Mouse (Mus musculus) liver, embryonic 11.5 days (tissue): ENCODE results near the gene Mrps34. TPM values are rescaled to one million over a fixed set of nuclear protein-coding genes. Genes with fewer than 3 reads are reported as not detected.
A peak's percentile ranks its signal among the peaks of the same experiment; 100 is the strongest.

Experiments
- ATAC-seq: fragments of 200-750 bp; cut with Nextera tagmentation; replicated peaks from 2 replicates; pipeline ENCODE4 v1.8.0; 2017; ENCODE audit warnings: moderate number of reproducible peaks, mild to moderate bottlenecking, moderate TSS enrichment, moderate library complexity; ENCODE audit not compliant: low FRiP score
- DNase-seq: peaks from one replicate; pipeline ENCODE4 v3.0.0-alpha.2; 2017; ENCODE audit warnings: low spot score
- H3K27ac ChIP-seq: fragments of 300-500 bp; sonication (generic); 2 replicates; pipeline ENCODE4 v1.5.1; 2014; ENCODE audit warnings: mild to moderate bottlenecking, low read depth, low read length, control low read depth
- H3K27me3 ChIP-seq: fragments of 300-500 bp; sonication (generic); replicated peaks from 2 replicates; pipeline ENCODE4 v1.6.1; 2014; ENCODE audit warnings: low read length, mixed read lengths; ENCODE audit not compliant: control insufficient read depth, insufficient read depth
- H3K36me3 ChIP-seq: fragments of 300-500 bp; sonication (generic); 2 replicates; pipeline ENCODE4 v1.6.1; 2014; ENCODE audit warnings: mild to moderate bottlenecking, low read length, moderate library complexity, mixed read lengths; ENCODE audit not compliant: control insufficient read depth, insufficient read depth
- H3K4me1 ChIP-seq: fragments of 300-500 bp; sonication (generic); replicated peaks from 2 replicates; pipeline ENCODE4 v1.6.1; 2014; ENCODE audit warnings: low read length, mixed read lengths; ENCODE audit not compliant: control insufficient read depth, insufficient read depth
- H3K4me2 ChIP-seq: fragments of 300-500 bp; sonication (generic); 2 replicates; pipeline ENCODE4 v1.6.1; 2014; ENCODE audit warnings: mild to moderate bottlenecking, control low read depth, moderate library complexity
- H3K4me3 ChIP-seq: fragments of 300-500 bp; sonication (generic); 2 replicates; pipeline ENCODE4 v1.5.1; 2014; ENCODE audit warnings: low read depth, low read length, control low read depth
- H3K9ac ChIP-seq: fragments of 300-500 bp; sonication (generic); 2 replicates; pipeline ENCODE4 v1.6.1; 2014; ENCODE audit warnings: low read depth, low read length, control low read depth
- H3K9me3 ChIP-seq: fragments of 300-500 bp; sonication (generic); 2 replicates; pipeline ENCODE4 v1.6.1; 2016; ENCODE audit warnings: low read length, inconsistent platforms, mixed read lengths; ENCODE audit not compliant: control insufficient read depth
- WGBS: fragments of 180-500 bp; shearing (Covaris S2); extraction: QIAGEN DNeasy Blood & Tissue Kit; methylation state at CpG from one replicate; pipeline ENCODE4 v1.1.7; 2014; 5-methylcytosine and 5-hydroxymethylcytosine counted together
- polyA plus RNA-seq: library from polyadenylated mRNA; unstranded; fragments of >200 nt; fragmentation: Nextera tagmentation; extraction: Ambion mirVana; gene quantifications from 2 replicates; pipeline ENCODE4 v1.2.1, GENCODE M21; 2014

The Mrps34 gene
- polyA plus RNA-seq, 1 experiment from 2014 or later: 129 TPM

DNA sequence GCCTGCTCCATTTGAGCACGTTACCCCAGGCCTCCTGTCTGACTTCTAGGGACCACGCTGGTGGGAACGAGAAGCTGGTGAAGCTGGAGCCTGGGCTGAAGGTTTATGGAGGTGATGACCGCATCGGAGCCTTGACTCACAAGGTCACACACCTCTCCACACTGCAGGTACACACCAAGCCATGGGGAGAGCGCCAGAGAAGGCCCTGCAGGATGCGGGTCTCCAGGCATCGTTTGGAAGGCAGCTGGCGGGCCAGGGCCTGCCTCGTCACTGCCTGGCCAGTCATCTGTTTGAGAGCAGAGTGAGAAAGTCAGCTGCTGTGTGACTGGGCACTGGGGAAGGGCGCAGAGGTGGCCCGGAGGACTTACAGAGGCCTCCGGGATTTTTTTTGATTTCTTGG, 38.3 kb upstream of the Mrps34 start:
- DNase-seq (no peak), ATAC-seq (no peak)
- no peak overlapping the region for H3K4me3 ChIP-seq
- peaks cover 12% of the 10 kb centered on the region for H3K4me1 ChIP-seq
- H3K27me3 ChIP-seq: no peaks in the 10 kb centered on the region
- peaks cover 15% of the 10 kb centered on the region; the same call in 1 of the 2 replicates for H3K36me3 ChIP-seq
- WGBS: 85% methylated on average over 13 of the region's 13 CpGs
- H3K9ac ChIP-seq: no peak overlapping the region
- H3K4me2 ChIP-seq: no peak overlapping the region
- H3K9me3 ChIP-seq: no peaks in the 10 kb centered on the region
- H3K27ac ChIP-seq: no peak overlapping the region

DNA sequence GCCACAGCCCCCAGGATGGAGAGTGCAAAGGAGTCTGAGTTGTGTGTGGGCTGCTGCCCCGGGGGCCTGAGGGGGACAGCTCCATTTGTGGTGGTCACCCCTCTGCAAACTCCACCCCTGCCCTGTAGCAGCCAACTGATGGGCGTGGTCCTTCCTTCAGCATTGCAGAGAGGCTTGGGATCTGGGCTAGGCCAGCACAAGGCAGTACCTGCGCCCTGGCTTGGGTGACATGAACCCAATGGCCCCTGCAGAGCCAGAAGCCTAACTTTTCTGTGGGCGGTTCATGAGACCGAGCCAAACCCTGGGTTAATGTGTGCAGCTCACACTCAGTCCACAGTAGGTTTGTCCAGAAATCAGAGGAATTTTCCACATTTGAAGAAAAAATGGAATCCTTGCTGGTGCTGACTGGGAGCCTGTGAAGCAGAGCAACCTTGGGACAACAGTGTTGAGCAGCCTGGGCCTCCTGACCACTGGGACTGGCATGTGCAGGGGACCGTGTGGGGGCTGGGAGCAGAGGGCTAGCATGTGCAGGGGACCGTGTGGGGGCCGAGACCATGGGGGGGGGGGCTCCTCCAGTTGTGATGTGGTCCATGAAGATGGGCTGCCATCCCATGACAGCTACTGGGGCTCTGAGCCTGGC, 37.0 kb upstream of the Mrps34 start:
- Histone ChIP-seq H3K4me2 (no peak overlapping the region), H3K4me3 (no peak overlapping the region), H3K27me3 (no peaks in the 10 kb centered on the region), H3K9me3 (no peaks in the 10 kb centered on the region), H3K36me3 (peaks cover 12% of the 10 kb centered on the region; the same call in 1 of the 2 replicates), H3K27ac (no peak overlapping the region), H3K9ac (peak overlapping the region; percentile 3; the same call in 1 of the 2 replicates), H3K4me1 (peaks cover 12% of the 10 kb centered on the region)
- no peak for DNase-seq
- 82% methylated on average over 8 of the region's 8 CpGs for WGBS
- ATAC-seq: peak; percentile 33; the same call in 1 of the 2 replicates

DNA sequence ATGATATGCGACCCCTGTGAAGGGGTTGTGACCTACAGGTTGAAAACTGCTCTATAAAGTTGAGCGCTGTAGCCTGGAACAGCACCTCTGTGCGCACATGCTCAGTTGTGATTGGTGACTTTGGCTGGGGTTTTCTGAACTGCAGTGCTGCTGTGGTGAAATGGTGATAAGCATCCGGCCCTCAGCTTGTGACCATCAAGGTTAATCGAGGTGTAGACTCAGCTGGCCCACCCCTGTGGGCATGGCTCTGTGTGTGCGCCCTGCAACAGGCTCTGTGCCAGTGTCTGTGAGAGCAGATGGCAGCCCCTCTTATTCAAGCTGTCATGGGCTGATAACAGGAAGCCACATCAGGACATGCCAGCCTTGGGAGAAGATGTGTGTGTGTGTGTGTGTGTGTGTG, 35.9 kb upstream of the Mrps34 start:
- Histone ChIP-seq H3K36me3 (peaks cover 9% of the 10 kb centered on the region; the same call in 1 of the 2 replicates), H3K9ac (no peak overlapping the region), H3K4me1 (peaks cover 12% of the 10 kb centered on the region), H3K27me3 (no peaks in the 10 kb centered on the region), H3K4me3 (no peak overlapping the region), H3K4me2 (no peak overlapping the region), H3K9me3 (no peaks in the 10 kb centered on the region), H3K27ac (no peak overlapping the region)
- DNase-seq (no peak), ATAC-seq (peak; percentile 90)
- WGBS: 74% methylated on average over 6 of the region's 6 CpGs

GRCm38 (mm10) chr17:24860076-24860475, 34.8 kb upstream of the Mrps34 start:
- Histone ChIP-seq H3K4me1 (peaks cover 12% of the 10 kb centered on the region), H3K9ac (no peak overlapping the region), H3K36me3 (peaks cover 7% of the 10 kb centered on the region; the same call in 1 of the 2 replicates), H3K27ac (no peak overlapping the region), H3K27me3 (no peaks in the 10 kb centered on the region), H3K9me3 (no peaks in the 10 kb centered on the region), H3K4me3 (no peak overlapping the region), H3K4me2 (no peak overlapping the region)
- 85% methylated on average over 8 of the region's 8 CpGs for WGBS
- DNase-seq: no peak
- ATAC-seq: no peak; the same call in 1 of the 2 replicates

- Histone ChIP-seq H3K9ac (no peak overlapping the region), H3K9me3 (no peaks in the 10 kb centered on the region), H3K4me2 (no peak overlapping the region), H3K4me3 (no peak overlapping the region), H3K4me1 (peaks cover 12% of the 10 kb centered on the region), H3K27ac (no peak overlapping the region), H3K27me3 (no peaks in the 10 kb centered on the region), H3K36me3 (peaks cover 6% of the 10 kb centered on the region; the same call in 1 of the 2 replicates)
- ATAC-seq (no peak), DNase-seq (no peak)
- 91% methylated on average over 3 of the region's 3 CpGs for WGBS
Observed at GRCm38 (mm10) chr17:24861785-24862184, 33.1 kb upstream of the Mrps34 start.

GRCm38 (mm10) chr17:24865776-24866175, 29.1 kb upstream of the Mrps34 start, which contains the start of gene Igfals:
Gene Igfals (plus strand): TSS chr17:24865997.
- ATAC-seq (no peak), DNase-seq (no peak)
- H3K4me2 ChIP-seq: no peak within 1 kb of the TSS
- H3K9ac ChIP-seq: no peak within 1 kb of the TSS
- no peak within 1 kb of the TSS for H3K4me3 ChIP-seq
- 86% methylated on average over 8 of the region's 8 CpGs for WGBS
- peaks cover 5% of the 10 kb centered on the region; the same call in 1 of the 2 replicates for H3K36me3 ChIP-seq
- H3K9me3 ChIP-seq: no peaks in the 10 kb centered on the region
- H3K4me1 ChIP-seq: no peaks in the 10 kb centered on the region
- H3K27ac ChIP-seq: no peak within 1 kb of the TSS
- H3K27me3 ChIP-seq: no peaks in the 10 kb centered on the region

- H3K4me1 ChIP-seq: no peaks in the 10 kb centered on the region
- no peak overlapping the region for H3K4me2 ChIP-seq
- H3K9ac ChIP-seq: no peak overlapping the region
- no peak overlapping the region for H3K27ac ChIP-seq
- H3K36me3 ChIP-seq: peaks cover 2% of the 10 kb centered on the region; the same call in 1 of the 2 replicates
- no peak for ATAC-seq
- WGBS: 93% methylated on average over 10 of the region's 10 CpGs
- DNase-seq: no peak
- H3K27me3 ChIP-seq: no peaks in the 10 kb centered on the region
- H3K9me3 ChIP-seq: no peaks in the 10 kb centered on the region
- H3K4me3 ChIP-seq: no peak overlapping the region
Observed at GRCm38 (mm10) chr17:24867914-24868313, 27.0 kb upstream of the Mrps34 start.

- WGBS: 45% methylated on average over 4 of the region's 4 CpGs
- no peak for ATAC-seq
- H3K4me2 ChIP-seq: no peak overlapping the region
Observed at GRCm38 (mm10) chr17:24873695-24874404, 21.1 kb upstream of the Mrps34 start.

More at GRCm38 (mm10) chr17:24873695-24874404, 21.1 kb upstream of the Mrps34 start:
- Histone ChIP-seq H3K9ac (no peak overlapping the region), H3K27ac (no peak overlapping the region), H3K4me1 (0 out of 2 replicates have a peak, but pooled peaks cover 3% of the 10 kb centered on the region), H3K9me3 (no peaks in the 10 kb centered on the region), H3K36me3 (no peaks in the 10 kb centered on the region), H3K4me3 (no peak overlapping the region), H3K27me3 (no peaks in the 10 kb centered on the region)
- DNase-seq: no peak
